8 mouse cellular contexts compared by ENCODE assay signal in genomic region chr10:41303639-41304444, GRCm38 (mm10). TPM values are rescaled to one million over a fixed set of nuclear protein-coding genes. Genes with fewer than 3 reads are reported as not detected.
DNase-seq lines count a peak whose midpoint lies in the region; ATAC-seq lines count a peak whose summit lies in the region.

Gene Ak9, plus strand, starts transcription at chr10:41303980.

- H3K4me1 ChIP-seq in intestine, embryonic 16.5 days (ENCODE audit: control insufficient read depth, insufficient read depth, low read length): 0 out of 2 replicates have a peak, but pooled peaks cover 7% of the 10 kb centered on the region

- peak within 1 kb of the TSS; percentile 92 for H3K4me3 ChIP-seq in intestine, embryonic 16.5 days (ENCODE audit: low read length)

- ATAC-seq in intestine, embryonic 16.5 days: peak; percentile 89

- intact Hi-C loops in left cerebral cortex, postnatal 25 days (cut with DNase I): loop anchor here (5.0 to 10.0 kb wide), 4 partner anchors 98 to 991 kb away; no protein-coding TSS in a partner anchor

- H3K9me3 ChIP-seq in intestine, embryonic 16.5 days (ENCODE audit: control insufficient read depth, low read length): no peaks in the 10 kb centered on the region

- 0 out of 2 replicates have a peak within 1 kb of the TSS, but pooled peaks have one; percentile 52 for H3K27ac ChIP-seq in intestine, embryonic 16.5 days (ENCODE audit: low read length)

- H3K4me2 ChIP-seq in intestine, embryonic 16.5 days (ENCODE audit: low read depth, low read length): peak within 1 kb of the TSS; percentile 93

- H3K27me3 ChIP-seq in intestine, embryonic 16.5 days (replicated peaks; ENCODE audit: control insufficient read depth, insufficient read depth, low read length): no peaks in the 10 kb centered on the region

- peak; percentile 83 for DNase-seq in adrenal gland, adult 8-10 months
- peak; percentile 84 for DNase-seq in embryo, embryonic 9.5 days (ENCODE audit: extremely low spot score)
- peak; percentile 41 to 83 for DNase-seq in gastrocnemius, postnatal 4 days (ENCODE audit: low spot score in 2 of 2)
- DNase-seq in left cerebral cortex, postnatal 25 days (ENCODE audit: low spot score in 2 of 2): peak; percentile 87 to 93
- peak; percentile 85 for DNase-seq in mesoderm, embryonic 11.5 days (ENCODE audit: low read depth, low spot score)
- DNase-seq in right cerebral cortex, postnatal 25 days: peak; percentile 83
- DNase-seq in urinary bladder, postnatal 36 days (ENCODE audit: low spot score in 2 of 2): peak; percentile 79 to 86

- peak within 1 kb of the TSS; percentile 80 for H3K9ac ChIP-seq in intestine, embryonic 16.5 days (ENCODE audit: low read depth, low read length)

- under 1% methylated on average over 25 of the region's 25 CpGs for WGBS in intestine, embryonic 16.5 days

- no peaks in the 10 kb centered on the region for H3K36me3 ChIP-seq in intestine, embryonic 16.5 days (ENCODE audit: control insufficient read depth, insufficient read depth, low read length)

RNA-seq across cellular contexts. Expression of gene Ak9, which starts in this region (rescaled TPM):
- under 1 TPM in 2 of 4 experiments, not detected in 2; 0.05 to 0.14 TPM for total RNA-seq in adrenal gland, adult 8-10 months (2022)
- not detected for total RNA-seq in gastrocnemius, postnatal 4 days (2021)
- 0.02 and 0.04 TPM in 2 replicates for polyA plus RNA-seq in intestine, embryonic 16.5 days (2015; fragmentation: Nextera tagmentation; extraction: Ambion mirVana)
- total RNA-seq in left cerebral cortex, postnatal 25 days (2021): under 1 TPM; 0.07 to 0.11 TPM

Comparison
In these comparisons a context has a peak if more than half of its experiments do, and no peak if none do; other contexts are left out.
1. Peak in every context shown above with its lines: DNase-seq, ATAC-seq, H3K4me3 ChIP-seq and H3K27ac ChIP-seq.
2. Peak in DNase-seq in adrenal gland, adult 8-10 months; RNA of the gene not detected or under 1 TPM.
3. Peak in DNase-seq in gastrocnemius, postnatal 4 days; RNA of the gene not detected or under 1 TPM.
4. Peak in ATAC-seq, H3K4me3 ChIP-seq, H3K27ac ChIP-seq, H3K9ac ChIP-seq and H3K4me2 ChIP-seq in intestine, embryonic 16.5 days; RNA of the gene not detected or under 1 TPM.
5. Peak in DNase-seq in left cerebral cortex, postnatal 25 days; RNA of the gene not detected or under 1 TPM.